Mouse (Mus musculus) lung, postnatal 0 days (tissue): ENCODE data around the gene Ncstn. TPM values are rescaled to one million over a fixed set of nuclear protein-coding genes. Genes with fewer than 3 reads are reported as not detected.

ENCODE experiments used
- ATAC-seq: fragments of 200-750 bp; cut with Nextera tagmentation; 2 replicates; pipeline ENCODE4 v1.8.0; 2017; ENCODE audit warnings: moderate library complexity
- DNase-seq: peaks from one replicate; pipeline ENCODE4 v3.0.0-alpha.2; 2016; ENCODE audit warnings: low spot score
- H3K27ac ChIP-seq: fragments of 300-500 bp; sonication (generic); 2 replicates; pipeline ENCODE4 v1.5.1; 2014; ENCODE audit warnings: antibody characterized with exemption, mild to moderate bottlenecking, low read length, mixed read lengths
- H3K27me3 ChIP-seq: fragments of 300-500 bp; sonication (generic); replicated peaks from 2 replicates; pipeline ENCODE4 v1.6.1; 2014; ENCODE audit warnings: low read length, mixed read lengths; ENCODE audit not compliant: insufficient read depth
- H3K36me3 ChIP-seq: fragments of 300-500 bp; sonication (generic); 2 replicates; pipeline ENCODE4 v1.6.1; 2014; ENCODE audit warnings: low read length, mixed read lengths; ENCODE audit not compliant: insufficient read depth
- H3K4me1 ChIP-seq: fragments of 300-500 bp; sonication (generic); 2 replicates; pipeline ENCODE4 v1.6.1; 2014; ENCODE audit warnings: antibody characterized with exemption, low read depth, low read length, mixed read lengths; ENCODE audit not compliant: insufficient read depth
- H3K4me2 ChIP-seq: fragments of 300-500 bp; sonication (generic); replicated peaks from 2 replicates; pipeline ENCODE4 v1.6.1; 2014; ENCODE audit warnings: low read depth, mild to moderate bottlenecking, low read length, moderate library complexity, mixed read lengths
- H3K4me3 ChIP-seq: fragments of 300-500 bp; sonication (generic); 2 replicates; pipeline ENCODE4 v1.5.1; 2014; ENCODE audit warnings: low read depth, low read length
- H3K9ac ChIP-seq: fragments of 300-500 bp; sonication (generic); replicated peaks from 2 replicates; pipeline ENCODE4 v1.6.1; 2014; ENCODE audit warnings: low read depth, mild to moderate bottlenecking
- H3K9me3 ChIP-seq: fragments of 300-500 bp; sonication (generic); 2 replicates; pipeline ENCODE4 v1.6.1; 2016; ENCODE audit warnings: low read length, mixed read lengths
- CTCF ChIP-seq: IDR thresholded peaks from 2 replicates; pipeline ENCODE4 v1.5.1; 2016; ENCODE audit warnings: antibody characterized with exemption, mild to moderate bottlenecking
- EP300 ChIP-seq: IDR thresholded peaks from 2 replicates; pipeline ENCODE4 v1.6.1; 2016; ENCODE audit warnings: antibody characterized with exemption, mild to moderate bottlenecking, control low read depth
- WGBS: fragments of 180-500 bp; shearing (Covaris S2); extraction: QIAGEN DNeasy Blood & Tissue Kit; methylation state at CpG from one replicate; pipeline ENCODE4 v1.1.7; 2014; 5-methylcytosine and 5-hydroxymethylcytosine counted together
- polyA plus RNA-seq: library from polyadenylated mRNA; unstranded; fragments of >200 nt; fragmentation: Nextera tagmentation; extraction: Ambion mirVana; gene quantifications from 2 replicates; pipeline ENCODE4 v1.2.1, GENCODE M21; 2015

Ncstn gene
- polyA plus RNA-seq, 1 experiment from 2014 or later = 108 TPM

DNA sequence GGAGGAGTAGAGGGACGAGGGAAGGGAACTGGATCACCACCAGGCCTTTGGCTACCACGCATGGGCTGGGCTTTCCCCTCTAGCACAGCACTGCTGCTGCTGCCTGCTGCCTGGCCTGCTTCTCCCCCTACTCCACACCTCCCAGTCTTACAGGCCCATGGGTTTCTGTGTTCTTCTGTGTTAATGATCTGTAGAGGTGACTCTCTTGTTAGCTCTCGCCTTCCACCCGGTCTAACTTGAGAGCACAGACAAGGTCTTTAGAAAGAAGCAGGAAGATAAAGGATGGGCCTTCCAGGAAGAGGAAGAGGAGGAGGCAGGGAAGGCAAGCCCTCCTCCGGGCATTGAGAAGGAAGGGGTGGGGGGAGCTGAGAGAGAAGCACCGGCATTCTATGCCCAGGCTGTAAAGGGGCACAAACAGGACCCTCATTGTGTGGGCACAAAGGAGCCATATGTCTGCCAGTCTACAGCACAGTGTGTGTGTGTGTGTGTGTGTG is 34.3 kb downstream of the Ncstn start:
- H3K4me2 ChIP-seq = peak overlapping the region; percentile 36
- DNase-seq (no peak), ATAC-seq (no peak)
- WGBS = 18% methylated on average over 6 of the region's 6 CpGs
- peak overlapping the region; percentile 9; the same call in 1 of the 2 replicates for H3K27ac ChIP-seq
- no peak for TF ChIP-seq CTCF
- no peak for TF ChIP-seq EP300
- no peaks in the 10 kb centered on the region for H3K36me3 ChIP-seq
- no peak overlapping the region for H3K9ac ChIP-seq
- no peak overlapping the region for H3K4me3 ChIP-seq
- H3K9me3 ChIP-seq = no peaks in the 10 kb centered on the region
- H3K4me1 ChIP-seq = no peaks in the 10 kb centered on the region; the same call in 1 of the 2 replicates
- peaks cover 6% of the 10 kb centered on the region; the same call in 1 of the 2 replicates for H3K27me3 ChIP-seq

DNA sequence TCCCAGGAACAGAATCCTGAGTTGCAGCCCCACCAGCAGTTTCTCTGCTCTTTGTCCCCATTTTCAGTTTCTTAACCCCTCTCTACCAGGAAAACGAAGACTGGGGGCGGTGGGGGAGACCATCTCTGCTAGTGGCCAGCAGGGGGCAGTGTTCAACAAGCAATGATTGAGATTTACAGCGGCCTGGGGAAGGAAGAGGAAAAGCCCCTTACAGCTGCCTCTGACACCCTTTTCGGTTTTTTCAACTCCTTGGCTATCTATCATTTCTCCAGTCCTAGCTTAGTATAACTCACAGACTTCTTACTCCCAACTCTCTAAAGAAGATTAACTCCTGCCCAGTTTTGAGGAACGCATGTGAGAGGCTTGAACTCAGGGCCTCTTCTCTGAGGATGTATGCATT is 35.7 kb downstream of the Ncstn start:
- Histone ChIP-seq H3K4me3 (no peak overlapping the region), H3K9me3 (no peaks in the 10 kb centered on the region), H3K27me3 (0 out of 2 replicates have a peak, but pooled peaks cover 4% of the 10 kb centered on the region), H3K4me1 (no peaks in the 10 kb centered on the region; the same call in 1 of the 2 replicates), H3K9ac (no peak overlapping the region), H3K27ac (no peak overlapping the region), H3K4me2 (no peak overlapping the region), H3K36me3 (no peaks in the 10 kb centered on the region)
- DNase-seq = peak; percentile 85
- 12% methylated on average over 5 of the region's 5 CpGs for WGBS
- TF ChIP-seq CTCF (peak; percentile 87), EP300 (no peak)
- ATAC-seq = peak; percentile 70

GRCm38 (mm10) chr1:172046410-172046809 is 36.2 kb downstream of the Ncstn start:
- DNase-seq = no peak
- Histone ChIP-seq H3K9ac (no peak overlapping the region), H3K4me3 (no peak overlapping the region), H3K9me3 (no peaks in the 10 kb centered on the region), H3K4me2 (no peak overlapping the region), H3K27me3 (no peaks in the 10 kb centered on the region), H3K4me1 (no peaks in the 10 kb centered on the region; the same call in 1 of the 2 replicates), H3K27ac (no peak overlapping the region), H3K36me3 (no peaks in the 10 kb centered on the region)
- TF ChIP-seq CTCF = no peak
- no peak for TF ChIP-seq EP300
- ATAC-seq = no peak
- WGBS = 64% methylated on average over 8 of the region's 8 CpGs

DNA sequence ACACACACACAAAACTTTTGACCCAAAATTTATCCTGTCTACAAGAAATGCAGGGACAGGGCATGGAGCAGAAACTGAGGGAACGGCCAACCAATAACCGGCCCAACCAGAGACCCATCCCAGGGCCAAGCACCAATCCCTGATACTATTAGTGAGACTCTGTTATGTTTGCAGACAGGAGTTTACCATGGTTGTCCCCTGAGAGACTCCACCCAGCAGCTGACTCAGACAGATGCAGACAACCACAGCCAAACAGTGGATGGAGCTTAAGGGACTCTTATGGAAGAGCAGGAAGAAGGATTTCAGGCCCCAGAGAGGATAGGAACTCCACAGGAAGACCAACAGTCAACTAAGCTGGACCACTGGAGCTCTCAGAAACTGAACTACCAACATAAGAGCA is 52.7 kb downstream of the Ncstn start:
- Histone ChIP-seq H3K4me1 (peaks cover 4% of the 10 kb centered on the region; the same call in 1 of the 2 replicates), H3K27ac (no peak overlapping the region), H3K4me2 (no peak overlapping the region), H3K9ac (no peak overlapping the region), H3K4me3 (no peak overlapping the region), H3K36me3 (no peaks in the 10 kb centered on the region), H3K9me3 (no peaks in the 10 kb centered on the region), H3K27me3 (no peaks in the 10 kb centered on the region)
- TF ChIP-seq EP300 = no peak
- no peak for TF ChIP-seq CTCF
- ATAC-seq (no peak), DNase-seq (no peak)
- WGBS = 92% methylated on average over 2 of the region's 2 CpGs

- Histone ChIP-seq H3K4me3 (peak within 1 kb of the TSS; percentile 88), H3K9me3 (no peaks in the 10 kb centered on the region), H3K9ac (peak within 1 kb of the TSS; percentile 84), H3K36me3 (no peaks in the 10 kb centered on the region), H3K4me2 (peak within 1 kb of the TSS; percentile 92), H3K27ac (no peak within 1 kb of the TSS), H3K27me3 (no peaks in the 10 kb centered on the region), H3K4me1 (peaks cover 4% of the 10 kb centered on the region; the same call in 1 of the 2 replicates)
- 53% methylated on average over 21 of the region's 21 CpGs for WGBS
- TF ChIP-seq CTCF (no peak), EP300 (no peak)
- ATAC-seq (no peak), DNase-seq (no peak)
Measured at GRCm38 (mm10) chr1:172028394-172029275, 54.0 kb downstream of the Ncstn start, which contains the start of gene Vangl2. Gene Vangl2, minus strand, starts transcription at chr1:172028444.

DNA sequence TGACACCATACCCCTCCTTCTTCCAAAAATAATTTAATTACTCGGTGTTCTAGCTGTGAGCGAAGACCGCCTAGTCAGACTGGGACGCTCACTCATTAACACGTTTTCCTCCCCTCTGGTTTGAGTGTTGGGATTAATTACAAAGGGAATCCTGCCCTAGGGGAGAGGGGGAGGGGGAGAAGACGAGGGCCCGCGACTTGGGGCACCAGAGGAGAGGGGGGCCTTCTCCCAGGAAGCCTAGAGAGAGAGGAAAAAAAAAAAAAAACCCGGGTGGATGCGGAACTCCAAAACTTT is 54.8 kb downstream of the Ncstn start:
- no peaks in the 10 kb centered on the region for H3K27me3 ChIP-seq
- peaks cover 4% of the 10 kb centered on the region; the same call in 1 of the 2 replicates for H3K4me1 ChIP-seq
- H3K9me3 ChIP-seq = no peaks in the 10 kb centered on the region
- ATAC-seq (0 out of 2 replicates have a peak, but pooled peaks have one; percentile 3), DNase-seq (no peak)
- H3K4me3 ChIP-seq = peak overlapping the region; percentile 88
- H3K4me2 ChIP-seq = peak overlapping the region; percentile 92
- TF ChIP-seq EP300 (no peak), CTCF (no peak)
- 27% methylated on average over 10 of the region's 10 CpGs for WGBS
- no peak overlapping the region for H3K27ac ChIP-seq
- H3K9ac ChIP-seq = no peak overlapping the region
- H3K36me3 ChIP-seq = no peaks in the 10 kb centered on the region
